Mouse (Mus musculus) megakaryocyte, adult 5-6 weeks (primary cell): ENCODE measurements around the gene D6Ertd527e. TPM values are rescaled to one million over a fixed set of nuclear protein-coding genes. Genes with fewer than 3 reads are reported as not detected.
"Not testable (repeated sequence)": the region's sequence is repeated elsewhere in the genome, so short reads cannot be mapped to it uniquely, and the experiment has no call there.

ENCODE experiments used
- ATAC-seq: 2 replicates; pipeline ENCODE4 v1.8.0; 2016; ENCODE audit warnings: mild to moderate bottlenecking, inconsistent platforms; ENCODE audit not compliant: poor library complexity, severe bottlenecking
- total RNA-seq, 2 experiments: library from RNA; stranded (forward) in 1 of 2; stranded (reverse) in 1 of 2; fragments of 153-499, 151-499 nt in 1 of 2; fragments of 221-1000, 200-1000 nt in 1 of 2; gene quantifications; 2 replicates each; pipeline versions ENCODE4 v1.2.3 to v1.2.4; 2015 to 2017

The D6Ertd527e gene
- total RNA-seq (2015) (0.07 TPM in 1 of 2 replicates, not detected in the other), total RNA-seq (2017) (0.12 and 0.22 TPM in 2 replicates)

- no peak for ATAC-seq
These were observed at the start of gene D6Ertd527e for GRCm38 (mm10) chr6:87104123-87104796. D6Ertd527e (plus strand) TSS chr6:87104746.

- ATAC-seq: no peak
These were observed 44.8 kb upstream of the D6Ertd527e start for GRCm38 (mm10) chr6:87059754-87060153.

GRCm38 (mm10) chr6:87063586-87063985 lies 41.0 kb upstream of the D6Ertd527e start:
- ATAC-seq: no peak

- ATAC-seq: no peak
These were observed 36.3 kb upstream of the D6Ertd527e start for GRCm38 (mm10) chr6:87068209-87068608.

- ATAC-seq: no peak
These were observed 35.2 kb upstream of the D6Ertd527e start for GRCm38 (mm10) chr6:87069195-87069900.

- no peak for ATAC-seq
These were observed 33.9 kb upstream of the D6Ertd527e start for GRCm38 (mm10) chr6:87070641-87071040.

- no peak for ATAC-seq
These were observed 31.8 kb upstream of the D6Ertd527e start for GRCm38 (mm10) chr6:87072759-87073158.

GRCm38 (mm10) chr6:87075092-87075685 lies 29.4 kb upstream of the D6Ertd527e start:
- ATAC-seq: peak; percentile 49

GRCm38 (mm10) chr6:87079457-87079856 lies 25.1 kb upstream of the D6Ertd527e start:
- no peak for ATAC-seq

- peak; percentile 87 for ATAC-seq
These were observed 19.5 kb upstream of the D6Ertd527e start for GRCm38 (mm10) chr6:87085026-87085425.

- no peak for ATAC-seq
These were observed 16.2 kb upstream of the D6Ertd527e start for GRCm38 (mm10) chr6:87088356-87088755.

- no peak for ATAC-seq
These were observed 13.7 kb upstream of the D6Ertd527e start for GRCm38 (mm10) chr6:87090877-87091276.

GRCm38 (mm10) chr6:87092476-87092875 lies 12.1 kb upstream of the D6Ertd527e start:
- ATAC-seq: no peak

GRCm38 (mm10) chr6:87093631-87094030 lies 10.9 kb upstream of the D6Ertd527e start:
- ATAC-seq: not testable (repeated sequence)

GRCm38 (mm10) chr6:87099261-87099660 lies 5.3 kb upstream of the D6Ertd527e start:
- no peak for ATAC-seq

GRCm38 (mm10) chr6:87099671-87100296 lies 4.8 kb upstream of the D6Ertd527e start:
- no peak for ATAC-seq

- no peak for ATAC-seq
These were observed 4.1 kb upstream of the D6Ertd527e start for GRCm38 (mm10) chr6:87100297-87101020.

GRCm38 (mm10) chr6:87101281-87101954 lies 3.1 kb upstream of the D6Ertd527e start:
- peak; percentile 82 for ATAC-seq

GRCm38 (mm10) chr6:87101955-87102353 lies 2.6 kb upstream of the D6Ertd527e start:
- no peak for ATAC-seq

- ATAC-seq: no peak
These were observed 2.1 kb upstream of the D6Ertd527e start for GRCm38 (mm10) chr6:87102421-87102911.
